Mouse (Mus musculus) CD4-positive helper T cell, adult 2 months (primary cell): ENCODE data around the gene Actl9.

Experiments
- DNase-seq: peaks from one replicate; pipeline ENCODE4 v3.0.0-alpha.2; 2012; ENCODE audit warnings: low read depth, missing footprints, low spot score

The Actl9 gene

DNA sequence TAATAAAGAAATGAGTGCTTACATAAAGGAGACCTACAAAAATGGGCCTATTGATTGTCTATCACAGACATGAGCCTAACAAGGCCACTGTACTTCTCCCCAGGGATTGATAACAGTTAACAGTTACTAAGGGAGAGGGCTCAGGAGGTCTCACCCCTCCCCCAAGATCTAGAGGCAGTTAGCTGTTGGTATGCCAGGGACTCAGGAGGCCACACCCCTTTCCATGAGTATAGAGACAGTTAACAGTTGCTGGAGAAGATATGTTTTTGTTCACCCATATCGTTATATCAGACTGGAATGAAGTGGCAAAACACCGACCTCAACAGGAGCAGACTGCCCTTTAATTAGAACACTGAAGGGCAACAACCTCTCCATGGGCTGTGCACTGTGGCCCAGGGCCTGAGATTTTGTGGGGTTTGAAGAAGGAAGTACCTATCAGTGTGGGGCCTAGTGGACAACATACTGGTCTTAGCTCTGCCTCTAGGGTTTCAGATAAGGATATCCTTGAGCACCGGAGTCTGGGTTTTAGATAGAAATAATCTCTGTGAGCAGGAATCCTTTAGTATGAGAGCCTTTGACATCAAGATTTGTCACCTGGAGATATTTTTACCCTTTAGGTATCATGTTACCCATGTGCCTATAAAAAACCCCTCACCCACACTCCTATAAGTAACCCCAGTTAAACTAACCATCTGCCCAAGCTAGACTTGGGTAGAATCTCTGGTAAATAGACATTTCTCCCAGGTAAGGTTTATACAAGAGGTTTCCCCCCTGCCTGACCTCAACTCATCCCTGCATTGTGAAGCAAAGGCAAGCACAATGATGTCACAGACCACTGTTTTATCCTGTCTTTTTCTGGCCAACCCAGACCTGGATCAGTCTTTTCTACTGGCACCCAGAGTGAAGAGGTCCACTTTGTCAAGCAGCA, at the start of gene Actl9:
Gene Actl9 (plus strand): TSS at position 878 of the 928 bp plus-strand sequence.
- DNase-seq: no peak

DNA sequence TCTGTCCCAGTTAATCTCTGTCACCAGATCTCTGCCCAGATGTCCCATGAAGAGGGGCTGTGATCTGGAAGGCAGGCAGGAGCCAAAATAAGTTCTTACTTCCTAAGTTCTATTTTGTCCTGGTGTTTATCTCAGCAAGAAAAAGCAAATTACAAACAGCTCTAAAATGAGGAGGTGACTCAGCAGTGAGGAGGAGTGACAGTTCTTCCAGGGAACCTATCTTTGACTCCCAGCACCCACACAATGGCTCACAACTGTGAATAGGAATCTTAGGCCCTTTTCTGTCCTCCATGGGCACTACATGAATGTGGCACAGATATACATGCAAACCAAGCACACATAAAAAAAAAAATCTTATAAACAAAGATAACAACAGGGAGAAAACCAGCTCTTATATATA, 47.0 kb upstream of the Actl9 start:
- no peak for DNase-seq

- no peak for DNase-seq
Observed at GRCm38 (mm10) chr17:33392271-33392670, 40.4 kb upstream of the Actl9 start.

DNA sequence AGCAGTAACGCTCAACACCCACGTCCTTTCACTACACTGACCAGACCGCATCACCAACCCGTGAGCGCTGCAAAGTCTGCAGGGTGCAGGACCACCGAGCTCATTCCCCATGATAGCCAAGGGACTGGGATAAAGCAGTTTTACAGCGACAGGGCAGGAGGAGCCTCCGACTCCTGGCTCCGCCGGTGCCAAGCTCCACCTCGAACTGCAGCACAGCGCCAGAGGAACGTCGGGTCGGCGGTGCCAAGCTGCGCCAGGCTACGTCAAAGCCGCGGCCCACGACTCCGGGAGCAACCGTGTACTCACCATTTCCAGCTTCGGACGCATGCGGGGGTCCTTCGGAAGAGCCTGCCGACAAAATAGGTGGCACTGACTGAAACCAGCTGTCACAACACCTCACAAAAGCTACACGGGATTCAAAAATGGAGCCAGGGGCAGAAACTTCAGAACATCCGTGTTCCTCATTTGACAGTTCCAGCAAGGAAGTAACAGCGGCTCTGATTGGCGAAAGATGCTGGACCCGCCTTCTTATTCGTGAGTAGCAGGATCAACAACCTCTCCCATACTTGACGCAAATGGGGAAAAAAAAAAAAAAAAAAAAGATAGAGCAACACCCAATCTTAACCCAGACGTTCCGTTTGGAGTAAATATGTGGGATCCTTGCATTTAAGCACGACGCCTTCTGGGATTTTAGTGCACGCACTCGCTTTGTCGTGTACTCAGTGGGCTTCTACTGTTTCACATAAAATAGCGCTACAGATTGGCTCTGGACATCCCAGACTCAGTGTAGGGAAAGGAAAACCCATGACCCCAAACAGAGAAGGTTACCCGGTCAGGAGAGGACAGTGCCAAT, 38.3 kb upstream of the Actl9 start, which contains the start of gene Zfp101:
Gene Zfp101 (minus strand): TSS at position 460 of the 853 bp plus-strand sequence.
- peak; percentile 95 for DNase-seq

DNA sequence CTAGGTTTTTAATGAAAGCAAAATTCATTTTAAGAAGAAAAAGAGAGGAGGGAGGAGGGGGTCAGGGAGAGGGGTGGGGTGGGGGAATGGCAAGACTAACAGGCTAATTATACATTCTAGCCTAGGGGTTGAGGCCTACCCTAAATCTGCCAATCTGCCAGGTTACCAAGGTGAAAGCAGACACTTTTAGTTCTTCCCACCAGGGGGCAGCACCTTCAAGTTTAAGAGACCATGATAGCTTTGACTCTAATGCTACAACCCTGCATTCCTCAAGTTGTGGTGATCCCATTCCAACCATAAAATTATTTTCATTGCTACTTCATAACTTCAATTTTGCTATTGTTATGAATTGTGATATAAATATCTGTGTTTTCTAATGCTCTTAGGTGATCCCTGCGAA, 6.5 kb downstream of the Actl9 start:
- DNase-seq: peak; percentile 79

GRCm38 (mm10) chr17:33439922-33440321, 7.2 kb downstream of the Actl9 start:
- peak; percentile 31 for DNase-seq

DNA sequence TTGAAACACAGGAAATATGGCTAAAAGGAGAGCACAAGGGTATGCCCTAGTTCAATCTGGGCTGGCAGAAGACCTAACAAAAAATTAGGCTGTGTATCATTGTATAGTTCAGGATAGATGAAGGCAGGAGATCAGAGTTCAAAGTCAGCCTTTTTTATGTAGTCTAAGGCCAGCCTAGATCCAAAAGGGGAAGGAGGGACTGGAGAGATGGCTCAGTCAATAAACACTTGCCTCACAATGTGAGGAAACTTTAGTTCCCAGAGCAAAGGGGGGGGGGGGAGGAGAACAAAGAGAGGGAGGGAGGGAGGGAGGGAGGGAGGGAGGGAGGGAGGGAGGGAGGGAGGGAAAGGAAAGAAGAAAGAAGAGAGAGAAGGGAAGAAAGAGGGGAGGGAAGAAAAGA, 8.5 kb downstream of the Actl9 start:
- DNase-seq: no peak

DNA sequence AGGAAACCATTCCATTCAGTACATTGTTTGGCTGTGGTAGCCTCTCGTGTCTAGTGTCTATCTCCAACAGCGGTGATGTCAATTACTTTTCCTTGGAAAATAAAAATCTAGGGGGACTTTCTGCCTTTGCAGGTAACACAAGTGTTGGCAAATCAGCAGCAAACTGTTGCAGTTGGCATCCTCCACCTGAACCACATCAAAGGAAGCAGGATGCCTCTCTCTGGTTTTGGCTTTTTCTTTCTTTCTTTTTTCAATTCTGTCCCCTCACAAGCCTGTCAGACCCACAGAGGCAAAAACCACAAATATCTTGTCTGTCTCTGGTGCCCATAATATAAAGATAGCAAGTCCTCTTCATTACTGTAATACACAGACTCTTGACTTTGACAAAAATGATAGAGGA, 23.9 kb downstream of the Actl9 start:
- peak; percentile 67 for DNase-seq

GRCm38 (mm10) chr17:33471206-33471605, 38.5 kb downstream of the Actl9 start:
- DNase-seq: no peak
